Mouse (Mus musculus) left cerebral cortex, adult 2 months (tissue): ENCODE results near the gene Scyl2. TPM values are rescaled to one million over a fixed set of nuclear protein-coding genes. Genes with fewer than 3 reads are reported as not detected.

Source experiments
- DNase-seq, 2 experiments: peaks; one replicate each; pipeline ENCODE4 v3.0.0; 2021 to 2022; ENCODE audit warnings: low spot score in 2 of 2, mixed read lengths in 1 of 2; ENCODE audit errors: extremely low spot score in 1 of 2
- H3K27ac ChIP-seq: fragments of 200-600 bp; 2 replicates; pipeline ENCODE4 v1.8.1; 2022
- H3K4me3 ChIP-seq: fragments of 200-600 bp; 2 replicates; pipeline ENCODE4 v1.8.1; 2022
- CTCF ChIP-seq: fragments of 200-600 bp; IDR thresholded peaks from 2 replicates; pipeline ENCODE4 v1.8.1; 2022; ENCODE audit warnings: antibody characterized with exemption, mild to moderate bottlenecking, moderate library complexity
- intact Hi-C: fragments of 180-260 bp; cut with DNase I; formaldehyde crosslinking; loops from one replicate; pipeline ENCODE4 v1.15.1; 2025
- total RNA-seq, 2 experiments: library from RNA; stranded (reverse); gene quantifications; 2 replicates each; pipeline ENCODE4 v1.2.3; 2021

Gene Scyl2
- total RNA-seq, 2 experiments from 2014 or later = 34.2 to 34.7 TPM

DNA sequence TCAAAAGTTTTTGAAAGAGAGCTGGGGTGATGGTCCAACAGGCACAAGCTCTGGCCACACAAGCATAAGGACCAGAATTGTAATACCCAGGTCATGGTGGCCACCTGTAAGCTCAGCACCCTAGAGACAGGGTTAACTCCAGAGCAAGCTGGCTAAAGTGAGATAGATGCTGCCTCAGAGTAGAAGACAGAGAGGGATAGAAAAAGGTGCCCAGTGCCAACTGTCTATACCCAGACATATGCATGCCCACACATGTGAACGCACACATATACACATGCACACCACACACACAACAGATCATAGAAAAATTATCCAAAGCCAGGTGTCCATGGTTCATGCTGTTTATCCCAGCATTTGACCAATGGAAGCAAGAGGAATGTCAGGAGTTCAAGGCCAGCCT, 55.5 kb downstream of the Scyl2 start:
- H3K27ac ChIP-seq = no peak overlapping the region
- TF ChIP-seq CTCF = no peak
- no peak for DNase-seq
- intact Hi-C loops = loop anchor here (1.0 to 10.0 kb wide), 3 partner anchors 168 to 806 kb away; partner anchors contain the start of gene Utp20
- H3K4me3 ChIP-seq = no peak overlapping the region

DNA sequence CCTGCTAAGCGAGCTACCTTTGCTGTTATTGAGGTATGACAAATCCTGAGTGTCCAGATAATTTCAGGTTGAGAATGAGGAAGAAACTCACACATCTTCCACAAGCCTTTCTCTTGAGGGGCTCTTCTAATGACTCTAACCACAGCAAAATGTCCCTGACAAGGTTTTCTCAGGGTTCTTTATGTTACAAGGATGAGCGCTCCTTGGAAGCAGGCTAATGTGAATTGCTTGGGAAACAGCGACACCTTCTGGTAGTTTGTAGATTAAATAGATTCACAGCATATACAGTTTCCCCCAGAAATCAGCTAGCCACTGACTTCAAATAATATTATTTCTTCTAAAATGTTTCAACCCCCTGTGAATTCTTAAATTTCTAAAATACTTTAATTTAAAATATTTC, 56.0 kb downstream of the Scyl2 start:
- intact Hi-C loops = loop anchor here (1.0 to 10.0 kb wide), 3 partner anchors 168 to 805 kb away; partner anchors contain the start of gene Utp20
- H3K27ac ChIP-seq = no peak overlapping the region
- peak; percentile 79 for TF ChIP-seq CTCF
- H3K4me3 ChIP-seq = no peak overlapping the region
- DNase-seq = peak; percentile 26

DNA sequence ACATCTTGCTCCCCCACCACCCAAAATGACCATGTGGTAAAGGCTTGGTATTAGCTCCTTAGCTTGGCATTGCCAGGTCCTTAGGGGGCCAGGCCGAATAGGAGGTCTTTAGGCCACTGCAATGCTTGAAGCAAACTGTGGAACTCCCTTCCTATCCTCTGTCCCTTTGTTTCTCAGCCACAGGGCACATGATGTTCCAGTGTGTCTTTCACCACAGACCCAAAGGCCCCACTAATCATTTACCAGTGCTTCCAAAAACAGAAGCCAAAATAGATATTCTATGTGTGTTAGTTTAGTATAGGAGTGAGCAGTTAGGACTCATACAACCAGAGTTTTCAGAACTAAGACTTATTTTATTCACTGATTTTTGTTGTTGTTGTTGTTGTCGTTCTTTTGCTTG, 59.4 kb downstream of the Scyl2 start:
- DNase-seq = no peak
- intact Hi-C loops = no loop called here
- TF ChIP-seq CTCF = no peak
- Histone ChIP-seq H3K4me3 (no peak overlapping the region), H3K27ac (no peak overlapping the region)

DNA sequence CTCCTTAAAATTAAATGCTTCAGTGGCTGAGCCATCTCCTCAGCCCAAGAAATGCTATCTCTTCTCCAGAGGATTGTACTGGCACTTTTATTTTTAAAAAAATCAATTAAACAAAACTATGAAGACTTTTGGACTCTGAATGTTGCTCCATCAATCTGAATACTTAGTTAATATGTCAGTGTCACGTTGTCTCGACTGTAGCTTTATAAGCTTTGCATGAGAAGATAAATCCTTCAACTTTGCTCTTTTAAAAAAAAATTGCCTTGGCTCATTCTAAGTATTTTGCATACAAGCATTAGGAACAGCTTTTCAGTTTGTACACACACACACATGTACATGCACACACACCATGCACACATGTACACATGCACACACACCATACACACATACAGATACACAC, 61.9 kb downstream of the Scyl2 start:
- intact Hi-C loops = no loop called here
- no peak for TF ChIP-seq CTCF
- no peak overlapping the region for H3K4me3 ChIP-seq
- no peak for DNase-seq
- H3K27ac ChIP-seq = no peak overlapping the region

DNA sequence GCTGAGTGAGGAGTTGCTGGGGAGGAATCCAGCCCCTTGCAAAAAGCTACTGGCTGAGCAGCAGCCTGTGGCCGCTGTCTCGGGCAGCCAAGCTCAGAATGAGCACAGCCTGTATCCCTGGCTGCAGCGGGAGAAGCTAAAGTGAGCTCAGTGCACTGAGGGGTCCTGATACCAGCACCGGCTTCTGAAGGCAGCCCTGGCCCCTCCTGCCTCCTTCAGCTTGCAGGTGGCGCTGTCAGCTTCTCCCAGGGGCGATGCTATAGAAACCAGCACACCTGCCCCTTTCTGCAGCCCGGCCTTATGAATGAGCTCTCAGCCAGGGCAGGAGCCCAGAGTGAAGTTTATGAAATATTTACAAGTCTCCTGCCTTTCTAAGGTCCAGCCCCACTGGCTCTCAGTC, 65.0 kb downstream of the Scyl2 start, which contains the start of gene Slc17a8:
Gene Slc17a8, minus strand, starts transcription at position 125 of the 400 bp plus-strand sequence.
- intact Hi-C loops = no loop called here
- DNase-seq = no peak
- no peak within 1 kb of the TSS for H3K27ac ChIP-seq
- H3K4me3 ChIP-seq = no peak within 1 kb of the TSS
- no peak for TF ChIP-seq CTCF

DNA sequence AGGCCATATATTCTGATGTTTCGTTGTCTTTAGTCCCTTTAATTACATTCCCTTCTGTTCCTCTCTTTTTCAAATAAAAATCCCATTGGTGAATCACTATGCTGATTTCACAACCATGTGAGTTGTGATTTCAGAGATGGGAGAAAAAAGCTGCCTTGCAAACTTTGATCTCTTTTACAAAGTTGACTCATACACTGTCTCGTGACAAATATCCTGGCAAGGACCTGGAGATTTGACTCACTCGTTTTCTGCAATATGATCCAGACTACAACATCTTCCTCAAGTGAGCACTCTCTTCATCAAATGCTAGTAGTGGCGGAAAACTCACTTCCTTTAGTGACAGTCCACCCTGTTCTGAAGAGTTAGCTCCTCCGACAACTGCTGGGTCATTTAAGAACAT, 86.8 kb downstream of the Scyl2 start:
- DNase-seq = no peak
- Histone ChIP-seq H3K4me3 (no peak overlapping the region), H3K27ac (no peak overlapping the region)
- TF ChIP-seq CTCF = no peak
- intact Hi-C loops = no loop called here

DNA sequence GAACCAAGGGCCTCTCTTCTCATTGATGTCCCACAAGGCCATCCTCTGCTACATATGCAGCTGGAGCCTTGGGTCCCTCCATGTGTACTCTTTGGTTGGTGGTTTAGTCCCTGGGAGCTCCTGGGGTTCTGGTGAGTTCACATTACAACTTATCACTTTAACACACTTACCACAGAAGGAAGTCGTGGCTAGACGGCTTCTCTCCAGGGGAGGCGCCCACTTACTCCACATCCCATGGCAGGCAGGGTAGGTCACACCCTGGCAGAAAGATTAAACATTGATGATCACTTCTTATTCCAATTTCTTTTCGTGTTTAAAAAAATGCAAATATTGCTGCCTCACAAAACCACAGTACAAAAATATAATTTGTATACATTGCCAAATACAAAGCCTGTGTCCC, 88.8 kb downstream of the Scyl2 start:
- no peak for TF ChIP-seq CTCF
- Histone ChIP-seq H3K27ac (no peak overlapping the region), H3K4me3 (no peak overlapping the region)
- no peak for DNase-seq
- intact Hi-C loops = no loop called here

DNA sequence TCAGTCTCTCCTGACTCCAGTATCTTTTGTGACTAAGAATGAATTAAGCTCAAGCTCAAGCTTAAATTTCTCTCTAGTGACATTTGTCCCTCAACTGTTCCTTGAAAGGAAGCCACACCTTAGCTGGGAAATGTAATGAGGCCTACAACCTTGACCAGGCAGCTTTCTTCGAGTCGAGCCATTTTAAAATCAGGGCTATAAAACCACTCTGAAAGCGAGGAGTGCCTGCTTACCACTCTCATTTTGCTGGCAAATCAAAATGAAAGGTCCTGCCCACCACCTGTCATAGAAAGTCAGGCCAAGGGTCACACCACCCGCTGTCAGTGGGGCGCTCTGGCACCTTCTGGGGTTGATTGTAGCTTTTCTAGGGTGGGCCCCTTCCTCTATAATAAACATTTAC, 90.2 kb downstream of the Scyl2 start:
- Histone ChIP-seq H3K27ac (no peak overlapping the region), H3K4me3 (no peak overlapping the region)
- DNase-seq = no peak
- intact Hi-C loops = no loop called here
- TF ChIP-seq CTCF = no peak

DNA sequence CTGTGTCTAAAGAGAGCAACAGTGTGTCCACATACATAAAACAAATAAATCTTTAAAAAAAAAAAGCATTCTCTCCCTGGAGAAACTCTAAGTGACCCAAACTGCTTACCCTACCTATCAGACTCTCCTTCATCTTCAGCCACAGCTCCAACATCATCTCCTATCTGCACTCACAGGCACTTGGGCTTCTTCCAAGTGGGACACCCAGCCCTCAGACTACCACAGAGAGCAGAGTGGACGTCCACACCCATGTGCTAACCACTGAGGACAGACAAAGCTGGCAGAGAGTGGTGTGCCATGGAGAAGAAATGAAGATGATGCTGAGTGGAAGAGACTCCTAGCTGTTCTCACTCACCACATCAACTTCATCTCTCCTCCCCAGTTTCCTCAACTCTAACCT, 90.6 kb downstream of the Scyl2 start:
- H3K27ac ChIP-seq = no peak overlapping the region
- no peak for DNase-seq
- no peak overlapping the region for H3K4me3 ChIP-seq
- intact Hi-C loops = no loop called here
- no peak for TF ChIP-seq CTCF

DNA sequence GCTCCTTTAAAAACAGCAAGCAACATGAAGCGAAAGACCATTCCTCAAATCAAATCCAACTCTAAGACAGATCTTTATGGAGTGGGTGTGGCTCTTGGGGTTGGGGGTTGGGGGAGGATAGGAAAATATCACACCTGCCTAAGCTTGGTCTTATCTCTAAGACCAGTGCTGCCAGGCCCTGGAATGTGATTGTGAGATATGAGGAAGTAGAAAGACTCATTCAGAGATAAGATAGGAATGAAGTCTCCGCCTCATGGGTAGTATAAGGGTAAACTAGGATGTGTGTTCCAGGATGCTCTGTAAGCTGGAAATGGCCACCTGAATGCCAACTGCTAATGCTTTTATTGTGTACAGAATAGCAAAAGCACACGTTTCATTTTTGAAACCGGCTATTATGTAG, 91.8 kb downstream of the Scyl2 start:
- H3K4me3 ChIP-seq = no peak overlapping the region
- no peak overlapping the region for H3K27ac ChIP-seq
- no peak for DNase-seq
- no peak for TF ChIP-seq CTCF
- intact Hi-C loops = no loop called here

DNA sequence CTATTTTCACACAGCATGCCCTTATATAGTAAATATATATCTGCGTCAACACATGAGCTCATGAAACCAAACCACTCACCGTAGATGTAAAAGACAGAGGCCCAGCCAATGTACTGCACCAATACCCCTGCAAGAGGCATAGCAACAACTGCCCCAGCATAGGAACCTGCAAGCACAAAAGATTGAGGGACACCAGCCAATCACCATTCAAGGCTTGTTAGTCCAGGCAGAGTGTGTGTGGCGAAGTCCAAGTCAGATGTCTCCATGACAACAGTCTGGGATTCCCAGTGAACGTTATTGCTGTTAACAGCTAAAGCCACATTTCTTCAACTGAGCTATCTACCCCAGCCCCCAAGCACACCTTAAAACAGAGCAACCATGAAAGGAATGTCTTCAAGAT, 93.3 kb downstream of the Scyl2 start:
- DNase-seq = no peak
- no peak overlapping the region for H3K4me3 ChIP-seq
- intact Hi-C loops = no loop called here
- no peak overlapping the region for H3K27ac ChIP-seq
- no peak for TF ChIP-seq CTCF

DNA sequence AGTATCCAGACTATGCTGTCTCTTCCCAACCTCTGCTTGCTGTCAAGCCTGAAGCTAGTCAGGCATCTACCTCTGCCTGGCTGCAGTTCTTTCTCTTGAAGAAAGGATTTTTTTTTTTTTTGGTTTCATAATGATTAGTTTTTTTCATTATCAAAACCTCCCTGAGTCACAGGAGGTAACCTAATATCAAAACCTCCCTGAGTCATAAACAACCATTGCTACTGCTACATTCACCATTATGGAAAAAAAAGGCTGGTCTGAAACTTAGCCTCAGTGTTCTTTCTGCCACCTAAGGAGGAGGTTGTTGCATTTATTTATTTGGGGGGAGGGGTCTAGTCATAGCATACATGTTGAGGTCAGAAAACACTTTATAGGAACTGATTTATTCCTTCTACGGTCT, 96.2 kb downstream of the Scyl2 start:
- Histone ChIP-seq H3K4me3 (no peak overlapping the region), H3K27ac (no peak overlapping the region)
- no peak for TF ChIP-seq CTCF
- intact Hi-C loops = no loop called here
- DNase-seq = no peak

Other genes with a start within 250 kb of the Scyl2 start
- 1 to 10 TPM; 3.8 to 3.9 TPM for gene Gas2l3, start 242.3 kb downstream of the Scyl2 start, total RNA-seq
- gene Nr1h4, start 152.7 kb downstream of the Scyl2 start, total RNA-seq = not detected
- gene Slc17a8, start 65.0 kb downstream of the Scyl2 start, total RNA-seq = 1 to 10 TPM; 2.4 to 2.8 TPM
- gene Actr6, start 46.0 kb upstream of the Scyl2 start, total RNA-seq = 10 to 100 TPM; 21.5 to 23.0 TPM
- gene Uhrf1bp1l, start 58.7 kb upstream of the Scyl2 start, total RNA-seq = 10 to 100 TPM; 90.6 to 94.6 TPM
- 100 to 1,000 TPM; 472 to 474 TPM for gene Anks1b, start 187.2 kb upstream of the Scyl2 start, total RNA-seq